22 mouse cellular contexts compared by ENCODE assay signal in genomic region chr14:11890890-11891289, GRCm38 (mm10).
DNase-seq lines count a peak whose midpoint lies in the region; ATAC-seq lines count a peak whose summit lies in the region.
"Had no signal": no experiment of that assay in that cellular context is flagged by ENCODE, and none has a peak within 500 bp of the region (broad histone marks: within the 10 kb centered on the region; RNA-seq: fewer than 3 reads in every experiment).

No protein-coding gene starts in this region.

- no peaks in the 10 kb centered on the region for H3K27me3 ChIP-seq in forebrain, embryonic 13.5 days
- H3K27me3 ChIP-seq in forebrain, embryonic 10.5 days (ENCODE audit: poor library complexity, severe bottlenecking), result no peaks in the 10 kb centered on the region
- H3K27me3 ChIP-seq in forebrain, embryonic 15.5 days, result no peaks in the 10 kb centered on the region
- no peaks in the 10 kb centered on the region for H3K27me3 ChIP-seq in forebrain, embryonic 12.5 days
- H3K27me3 ChIP-seq: CH12.LX; embryonic facial prominence, embryonic 12.5 days; Patski had no signal

- H3K4me1 ChIP-seq in forebrain, embryonic 13.5 days, result peaks cover 23% of the 10 kb centered on the region; the same call in 1 of the 2 replicates
- peaks cover 22% of the 10 kb centered on the region; the same call in 1 of the 2 replicates for H3K4me1 ChIP-seq in forebrain, embryonic 10.5 days
- H3K4me1 ChIP-seq in forebrain, embryonic 15.5 days, result peaks cover 16% of the 10 kb centered on the region
- H3K4me1 ChIP-seq in forebrain, embryonic 12.5 days, result peaks cover 8% of the 10 kb centered on the region; the same call in 1 of the 2 replicates

- H3K4me3 ChIP-seq in forebrain, embryonic 13.5 days, result no peak overlapping the region
- H3K4me3 ChIP-seq in forebrain, embryonic 10.5 days, result no peak overlapping the region
- no peak overlapping the region for H3K4me3 ChIP-seq in forebrain, embryonic 15.5 days
- H3K4me3 ChIP-seq in forebrain, embryonic 12.5 days (replicated peaks), result no peak overlapping the region
- H3K4me3 ChIP-seq: embryonic facial prominence, embryonic 10.5 days; embryonic facial prominence, embryonic 12.5 days had no signal

- no peak overlapping the region for H3K4me2 ChIP-seq in forebrain, embryonic 13.5 days
- no peak overlapping the region for H3K4me2 ChIP-seq in forebrain, embryonic 15.5 days (replicated peaks)
- no peak overlapping the region for H3K4me2 ChIP-seq in forebrain, embryonic 12.5 days
- H3K4me2 ChIP-seq: embryonic facial prominence, embryonic 12.5 days had no signal

- H3K9ac ChIP-seq in forebrain, embryonic 13.5 days, result no peak overlapping the region
- no peak overlapping the region for H3K9ac ChIP-seq in forebrain, embryonic 15.5 days (replicated peaks)
- H3K9ac ChIP-seq in forebrain, embryonic 12.5 days, result no peak overlapping the region
- H3K9ac ChIP-seq: embryonic facial prominence, embryonic 12.5 days had no signal

- 0 out of 2 replicates have a peak, but pooled peaks have one; percentile 57 for ATAC-seq in forebrain, embryonic 13.5 days
- 0 out of 2 replicates have a peak, but pooled peaks have one; percentile 47 for ATAC-seq in forebrain, embryonic 15.5 days (replicated peaks)
- no peak for ATAC-seq in forebrain, embryonic 12.5 days (ENCODE audit: low FRiP score)
- ATAC-seq: activated CD4-positive, CD25-positive, alpha-beta regulatory T cell, adult 4 months; CD4-positive, CD25-positive, alpha-beta regulatory T cell, adult 4 months; Patski had no signal

- no peaks in the 10 kb centered on the region for H3K9me3 ChIP-seq in forebrain, embryonic 13.5 days (replicated peaks)
- no peaks in the 10 kb centered on the region for H3K9me3 ChIP-seq in forebrain, embryonic 10.5 days
- no peaks in the 10 kb centered on the region for H3K9me3 ChIP-seq in forebrain, embryonic 15.5 days
- no peaks in the 10 kb centered on the region for H3K9me3 ChIP-seq in forebrain, embryonic 12.5 days
- H3K9me3 ChIP-seq: embryonic facial prominence, embryonic 10.5 days; embryonic facial prominence, embryonic 12.5 days had no signal

- no peak overlapping the region for H3K27ac ChIP-seq in forebrain, embryonic 13.5 days
- no peak overlapping the region for H3K27ac ChIP-seq in forebrain, embryonic 10.5 days
- H3K27ac ChIP-seq in forebrain, embryonic 15.5 days (replicated peaks), result no peak overlapping the region
- H3K27ac ChIP-seq in forebrain, embryonic 12.5 days, result no peak overlapping the region
- H3K27ac ChIP-seq: embryonic facial prominence, embryonic 10.5 days; embryonic facial prominence, embryonic 12.5 days had no signal

- no peaks in the 10 kb centered on the region for H3K36me3 ChIP-seq in forebrain, embryonic 13.5 days (ENCODE audit: poor library complexity, severe bottlenecking)
- H3K36me3 ChIP-seq in forebrain, embryonic 10.5 days (replicated peaks), result no peaks in the 10 kb centered on the region
- H3K36me3 ChIP-seq in forebrain, embryonic 15.5 days, result no peaks in the 10 kb centered on the region
- no peaks in the 10 kb centered on the region for H3K36me3 ChIP-seq in forebrain, embryonic 12.5 days (replicated peaks)
- H3K36me3 ChIP-seq: embryonic facial prominence, embryonic 10.5 days; embryonic facial prominence, embryonic 12.5 days; G1E had no signal

- no peak for DNase-seq in forebrain, embryonic 10.5 days (ENCODE audit: extremely low spot score, low spot score)
- DNase-seq in heart, adult 11 months, result peak; percentile 83
- no peak for DNase-seq in heart, adult 8-10 months (ENCODE audit: low spot score)
- DNase-seq: adrenal gland, adult 8-10 months; adrenal gland, postnatal 14 days; adrenal gland, postnatal 36 days; B cell, adult 2 months; cerebellum, adult 11-12 months; cerebellum, adult 2 months; cerebellum, adult 9-10 months; cerebellum, postnatal 10 days; cerebellum, postnatal 25 days had no signal

- 70% methylated on average over 3 of the region's 3 CpGs for WGBS in forebrain, embryonic 13.5 days
- 84% methylated on average over 3 of the region's 3 CpGs for WGBS in forebrain, embryonic 10.5 days
- WGBS in forebrain, embryonic 15.5 days, result 52% methylated on average over 3 of the region's 3 CpGs
- WGBS in forebrain, embryonic 12.5 days, result 62% methylated on average over 3 of the region's 3 CpGs
